Mouse (Mus musculus): ENCODE data around the gene Axin2. TPM values are rescaled to one million over a fixed set of nuclear protein-coding genes. Genes with fewer than 3 reads are reported as not detected.

Gene Axin2
- polyA plus RNA-seq, 1 experiment: 16.5 TPM

DNA sequence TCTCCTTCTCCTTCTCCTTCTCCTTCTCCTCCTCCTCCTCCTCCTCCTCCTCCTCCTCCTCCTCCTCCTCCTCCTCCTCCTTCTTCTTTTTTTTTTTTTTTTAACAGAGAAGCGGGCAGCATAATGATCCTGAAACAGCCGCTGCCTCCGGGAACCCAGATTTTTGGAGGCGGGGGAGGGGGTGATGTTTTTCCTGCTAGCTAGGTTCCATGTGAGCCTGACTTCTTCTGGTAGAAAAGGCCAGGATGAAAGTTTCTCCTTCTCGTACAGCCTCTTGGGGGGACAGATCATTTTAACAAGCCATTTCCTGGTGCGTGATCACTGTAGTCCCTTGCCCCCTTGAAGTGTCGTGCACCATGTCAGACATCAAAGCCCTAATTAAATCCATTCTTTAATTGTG is 27.7 kb upstream of the Axin2 start:
- Histone ChIP-seq H3K27me3 (ENCODE audit: control insufficient read depth, insufficient read depth, low read length) (no peaks in the 10 kb centered on the region; the same call in 1 of the 2 replicates), H3K27ac (ENCODE audit: control insufficient read depth, insufficient read depth, low read length) (no peak overlapping the region), H3K4me1 (replicated peaks; ENCODE audit: control insufficient read depth, insufficient read depth, low read length) (no peaks in the 10 kb centered on the region), H3K36me3 (ENCODE audit: control insufficient read depth, insufficient read depth, low read length) (no peaks in the 10 kb centered on the region), H3K4me3 (ENCODE audit: control insufficient read depth, insufficient read depth, low read length) (no peak overlapping the region)
- TF ChIP-seq POLR2A (IDR thresholded peaks at IDR 0.05; ENCODE audit: control insufficient read depth, extremely low read depth, insufficient read depth, low read length, poor library complexity): no peak
- no peak for TF ChIP-seq CTCF (IDR thresholded peaks at IDR 0.05; ENCODE audit: borderline replicate concordance, control insufficient read depth, extremely low read depth, insufficient read depth, low read length, poor library complexity)
- no peak for DNase-seq
- 46% methylated on average over 6 of the region's 7 CpGs for WGBS

DNA sequence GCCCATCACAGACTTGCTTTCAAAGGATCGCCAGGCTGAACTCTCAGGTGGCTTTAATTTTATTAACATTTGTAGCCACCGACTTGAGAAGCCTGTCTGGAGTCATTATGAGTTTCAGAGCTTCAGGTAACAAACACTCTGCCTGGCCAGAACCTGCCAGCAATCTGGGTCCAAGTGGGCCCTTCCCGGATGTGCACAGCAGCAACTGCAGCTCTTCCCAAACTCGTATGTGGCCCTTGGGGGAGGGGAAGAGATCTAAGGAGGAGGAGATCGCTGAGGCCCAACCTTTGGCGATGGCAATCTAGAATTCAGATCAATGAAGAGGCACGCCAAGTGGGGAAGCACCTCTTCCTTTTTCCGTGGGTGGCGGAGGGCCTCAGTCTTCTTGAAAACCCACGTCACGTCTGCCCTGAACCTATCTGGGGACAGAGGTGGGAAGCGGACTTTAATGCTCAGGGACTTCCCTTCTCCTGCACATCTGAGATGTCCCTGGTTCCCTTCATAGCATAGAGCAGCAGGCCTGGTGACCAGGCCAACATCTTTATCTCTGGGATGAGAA is 26.8 kb upstream of the Axin2 start:
- DNase-seq: no peak
- H3K27ac ChIP-seq (ENCODE audit: control insufficient read depth, insufficient read depth, low read length): no peak overlapping the region
- no peaks in the 10 kb centered on the region for H3K36me3 ChIP-seq (ENCODE audit: control insufficient read depth, insufficient read depth, low read length)
- WGBS: 53% methylated on average over 12 of the region's 12 CpGs
- TF ChIP-seq POLR2A (IDR thresholded peaks at IDR 0.05; ENCODE audit: control insufficient read depth, extremely low read depth, insufficient read depth, low read length, poor library complexity): no peak
- no peak for TF ChIP-seq CTCF (IDR thresholded peaks at IDR 0.05; ENCODE audit: borderline replicate concordance, control insufficient read depth, extremely low read depth, insufficient read depth, low read length, poor library complexity)
- no peaks in the 10 kb centered on the region for H3K4me1 ChIP-seq (replicated peaks; ENCODE audit: control insufficient read depth, insufficient read depth, low read length)
- H3K4me3 ChIP-seq (ENCODE audit: control insufficient read depth, insufficient read depth, low read length): no peak overlapping the region
- no peaks in the 10 kb centered on the region; the same call in 1 of the 2 replicates for H3K27me3 ChIP-seq (ENCODE audit: control insufficient read depth, insufficient read depth, low read length)

DNA sequence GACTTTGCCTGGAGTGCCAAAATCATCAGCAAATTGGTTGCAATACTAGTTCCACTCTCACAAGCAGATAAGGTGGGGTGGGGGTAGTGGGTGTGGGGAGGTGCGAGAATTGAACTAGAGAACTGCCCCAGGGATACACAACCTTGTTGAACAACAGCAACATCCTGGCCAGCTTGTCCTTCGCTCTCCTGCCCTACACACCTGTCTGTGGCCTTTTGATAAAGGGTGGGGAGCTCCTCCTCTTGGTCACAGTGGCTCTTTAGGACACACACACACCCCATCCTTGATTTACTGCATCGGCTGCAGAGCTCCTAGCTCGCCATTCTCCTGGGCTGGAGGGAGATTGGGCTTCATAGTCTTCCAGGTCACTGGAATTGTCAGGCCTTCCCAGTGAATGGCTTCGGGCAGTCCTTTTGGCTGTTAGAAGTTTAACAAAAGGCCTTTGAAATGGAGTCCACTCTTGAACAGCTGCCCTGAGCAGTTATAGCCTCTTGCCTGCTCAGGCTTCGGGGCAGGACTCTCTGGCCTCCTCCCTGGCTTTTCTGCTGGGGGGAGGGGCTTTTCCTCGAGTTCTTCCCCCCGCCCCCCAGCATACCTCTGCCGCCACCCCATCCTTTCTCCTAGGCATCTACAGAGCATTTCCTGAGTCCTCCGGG is 26.2 kb upstream of the Axin2 start:
- no peak for TF ChIP-seq CTCF (IDR thresholded peaks at IDR 0.05; ENCODE audit: borderline replicate concordance, control insufficient read depth, extremely low read depth, insufficient read depth, low read length, poor library complexity)
- no peak for TF ChIP-seq POLR2A (IDR thresholded peaks at IDR 0.05; ENCODE audit: control insufficient read depth, extremely low read depth, insufficient read depth, low read length, poor library complexity)
- H3K27me3 ChIP-seq (ENCODE audit: control insufficient read depth, insufficient read depth, low read length): no peaks in the 10 kb centered on the region; the same call in 1 of the 2 replicates
- no peaks in the 10 kb centered on the region for H3K36me3 ChIP-seq (ENCODE audit: control insufficient read depth, insufficient read depth, low read length)
- H3K4me3 ChIP-seq (ENCODE audit: control insufficient read depth, insufficient read depth, low read length): no peak overlapping the region
- no peaks in the 10 kb centered on the region for H3K4me1 ChIP-seq (replicated peaks; ENCODE audit: control insufficient read depth, insufficient read depth, low read length)
- no peak overlapping the region for H3K27ac ChIP-seq (ENCODE audit: control insufficient read depth, insufficient read depth, low read length)
- DNase-seq: no peak
- WGBS: 72% methylated on average over 10 of the region's 10 CpGs

- 87% methylated on average over 4 of the region's 4 CpGs for WGBS
- TF ChIP-seq CTCF (IDR thresholded peaks at IDR 0.05; ENCODE audit: borderline replicate concordance, control insufficient read depth, extremely low read depth, insufficient read depth, low read length, poor library complexity) (no peak), POLR2A (IDR thresholded peaks at IDR 0.05; ENCODE audit: control insufficient read depth, extremely low read depth, insufficient read depth, low read length, poor library complexity) (no peak)
- DNase-seq: no peak
- no peak overlapping the region for H3K27ac ChIP-seq (ENCODE audit: control insufficient read depth, insufficient read depth, low read length)
- no peaks in the 10 kb centered on the region for H3K36me3 ChIP-seq (ENCODE audit: control insufficient read depth, insufficient read depth, low read length)
- no peaks in the 10 kb centered on the region; the same call in 1 of the 2 replicates for H3K27me3 ChIP-seq (ENCODE audit: control insufficient read depth, insufficient read depth, low read length)
- H3K4me1 ChIP-seq (replicated peaks; ENCODE audit: control insufficient read depth, insufficient read depth, low read length): no peaks in the 10 kb centered on the region
- no peak overlapping the region for H3K4me3 ChIP-seq (ENCODE audit: control insufficient read depth, insufficient read depth, low read length)
Measured at GRCm38 (mm10) chr11:108897034-108897433, 23.1 kb upstream of the Axin2 start.

- Histone ChIP-seq H3K27me3 (ENCODE audit: control insufficient read depth, insufficient read depth, low read length) (no peaks in the 10 kb centered on the region), H3K36me3 (ENCODE audit: control insufficient read depth, insufficient read depth, low read length) (no peaks in the 10 kb centered on the region), H3K4me3 (ENCODE audit: control insufficient read depth, insufficient read depth, low read length) (no peak overlapping the region), H3K4me1 (replicated peaks; ENCODE audit: control insufficient read depth, insufficient read depth, low read length) (no peaks in the 10 kb centered on the region), H3K27ac (ENCODE audit: control insufficient read depth, insufficient read depth, low read length) (no peak overlapping the region)
- DNase-seq: no peak
- 81% methylated on average over 9 of the region's 9 CpGs for WGBS
- TF ChIP-seq CTCF (IDR thresholded peaks at IDR 0.05; ENCODE audit: borderline replicate concordance, control insufficient read depth, extremely low read depth, insufficient read depth, low read length, poor library complexity) (no peak), POLR2A (IDR thresholded peaks at IDR 0.05; ENCODE audit: control insufficient read depth, extremely low read depth, insufficient read depth, low read length, poor library complexity) (no peak)
Measured at GRCm38 (mm10) chr11:108898063-108898462, 22.1 kb upstream of the Axin2 start.

GRCm38 (mm10) chr11:108898483-108898882 is 21.7 kb upstream of the Axin2 start:
- no peak overlapping the region for H3K4me3 ChIP-seq (ENCODE audit: control insufficient read depth, insufficient read depth, low read length)
- no peaks in the 10 kb centered on the region for H3K4me1 ChIP-seq (replicated peaks; ENCODE audit: control insufficient read depth, insufficient read depth, low read length)
- no peaks in the 10 kb centered on the region for H3K27me3 ChIP-seq (ENCODE audit: control insufficient read depth, insufficient read depth, low read length)
- TF ChIP-seq CTCF (IDR thresholded peaks at IDR 0.05; ENCODE audit: borderline replicate concordance, control insufficient read depth, extremely low read depth, insufficient read depth, low read length, poor library complexity) (no peak), POLR2A (IDR thresholded peaks at IDR 0.05; ENCODE audit: control insufficient read depth, extremely low read depth, insufficient read depth, low read length, poor library complexity) (no peak)
- H3K27ac ChIP-seq (ENCODE audit: control insufficient read depth, insufficient read depth, low read length): no peak overlapping the region
- 81% methylated on average over 6 of the region's 6 CpGs for WGBS
- no peaks in the 10 kb centered on the region for H3K36me3 ChIP-seq (ENCODE audit: control insufficient read depth, insufficient read depth, low read length)
- no peak for DNase-seq

Data from thymus, adult 2 months (tissue).